Mouse (Mus musculus): Measurements from ENCODE around the gene Rab25.

DNA sequence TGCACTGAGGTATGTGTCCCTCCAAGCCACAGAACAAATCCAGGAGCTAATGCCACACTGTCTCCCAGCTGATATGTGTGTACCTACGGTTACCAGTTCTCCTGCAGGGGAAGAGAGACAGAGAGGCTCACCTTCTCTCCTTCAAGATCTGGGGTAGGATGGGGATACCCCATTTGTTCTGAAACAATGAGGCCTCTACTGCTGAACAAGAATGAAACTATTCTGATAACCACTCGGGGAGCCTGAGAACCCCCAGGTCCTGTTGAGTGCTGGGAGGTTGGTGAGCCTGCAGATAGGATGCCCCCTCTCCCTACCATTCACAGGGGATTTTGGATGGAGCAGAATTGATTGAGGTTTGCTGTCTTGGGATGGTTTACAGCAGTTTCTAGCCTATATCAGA is 28.0 kb downstream of the Rab25 start:
- TF ChIP-seq CTCF (IDR thresholded peaks at IDR 0.05; ENCODE audit: low read depth) (no peak), EP300 (IDR thresholded peaks at IDR 0.05; ENCODE audit: low read depth) (no peak)

Measured in liver, postnatal 0 days (tissue).